Mouse (Mus musculus) C3H10T1/2 (cell line): ENCODE measurements around the gene Pcbp4. TPM values are rescaled to one million over a fixed set of nuclear protein-coding genes. Genes with fewer than 3 reads are reported as not detected.

Experiments used
- polyA plus RNA-seq, 2 experiments: library from polyadenylated mRNA; unstranded; fragments of >200 nt; fragmentation: generic; extraction: Trizol; gene quantifications; one replicate each; pipeline ENCODE4 v1.2.1; 2012; ENCODE audit warnings: missing spikeins in 2 of 2

Pcbp4 gene
- 100 to 1,000 TPM; 165 to 175 TPM for polyA plus RNA-seq

DNA sequence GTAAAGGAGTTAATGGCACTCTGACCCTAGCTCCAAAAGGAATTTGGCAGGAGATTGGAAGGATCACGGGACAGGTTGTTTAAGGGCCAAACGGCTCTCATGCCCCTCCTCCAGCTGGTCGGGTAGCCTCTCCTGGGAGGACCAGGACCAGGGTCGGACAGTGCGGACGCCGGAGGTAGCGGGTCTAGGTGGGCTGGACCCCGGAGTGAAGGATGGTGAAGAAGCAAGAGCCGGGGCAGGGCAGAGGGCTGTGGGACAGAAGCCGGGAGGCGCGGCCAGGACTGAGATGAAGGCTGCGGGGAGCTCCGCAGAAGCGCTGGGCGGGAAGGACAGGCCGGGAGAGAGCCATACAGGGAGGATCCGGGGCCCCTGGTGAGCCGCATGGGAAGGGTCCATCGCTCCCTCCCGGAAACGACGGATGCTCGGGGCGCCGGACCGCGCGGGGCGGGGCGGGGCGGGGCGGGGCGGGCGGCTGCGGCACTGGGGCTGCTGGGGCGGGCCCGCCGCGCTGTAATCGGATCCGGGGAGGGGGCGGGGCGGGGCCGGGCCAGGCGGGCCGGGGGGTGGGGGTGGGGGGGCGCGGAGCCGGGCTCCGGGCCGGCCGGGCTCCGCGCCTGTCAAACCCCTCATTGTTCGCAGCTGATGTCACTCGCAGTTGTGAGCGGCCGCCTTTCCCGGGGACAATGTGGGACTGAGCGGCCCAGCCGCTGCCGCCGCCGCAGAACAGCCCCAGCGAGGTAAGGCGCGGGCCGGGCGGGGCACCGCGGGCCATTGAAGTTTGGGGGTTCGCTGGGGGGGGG is at the start of gene Pcbp4:
TSS of gene Pcbp4 (plus strand) at position 21 of the 800 bp plus-strand sequence.

DNA sequence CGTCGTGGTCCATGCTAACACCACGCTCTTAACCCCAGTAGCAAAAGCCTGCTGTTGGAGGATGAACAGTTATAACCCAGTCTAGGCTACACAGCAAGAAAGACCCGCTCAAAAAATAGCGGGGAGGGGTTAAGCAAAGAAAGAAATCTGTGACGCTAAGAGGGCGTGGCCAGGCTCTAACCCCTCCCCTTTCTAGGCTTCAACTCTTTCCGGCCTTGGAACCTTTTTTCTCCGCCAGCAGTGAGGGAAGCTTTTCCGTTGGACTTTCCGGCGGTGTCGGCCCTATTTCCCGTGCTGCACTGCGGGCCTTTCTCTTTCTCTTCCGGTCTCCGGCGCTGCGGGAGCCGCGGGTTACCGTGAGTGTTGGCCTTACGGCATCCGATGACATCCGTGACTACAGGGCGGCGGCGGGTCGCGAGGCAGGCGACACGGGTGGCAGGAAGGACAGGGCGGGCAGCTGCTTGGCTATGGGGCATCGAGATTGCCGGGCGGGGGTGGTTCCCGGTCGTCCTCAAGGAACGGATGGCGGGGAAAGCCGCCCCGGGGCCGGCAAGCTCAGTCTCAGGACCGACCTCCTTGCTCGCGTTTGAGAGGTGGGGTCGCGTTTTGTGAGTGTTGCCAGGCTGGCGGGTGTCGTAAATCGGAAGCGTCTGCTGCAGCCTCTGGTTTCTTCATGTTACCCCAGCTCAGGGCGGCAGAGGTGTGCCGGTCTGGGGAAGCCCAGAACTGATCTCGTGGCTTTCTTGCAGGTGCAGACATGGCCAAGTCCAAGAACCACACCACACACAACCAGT is 23.7 kb upstream of the Pcbp4 start, which contains the start of gene Rpl29:
TSS of gene Rpl29 (plus strand) at position 234 of the 794 bp plus-strand sequence.

DNA sequence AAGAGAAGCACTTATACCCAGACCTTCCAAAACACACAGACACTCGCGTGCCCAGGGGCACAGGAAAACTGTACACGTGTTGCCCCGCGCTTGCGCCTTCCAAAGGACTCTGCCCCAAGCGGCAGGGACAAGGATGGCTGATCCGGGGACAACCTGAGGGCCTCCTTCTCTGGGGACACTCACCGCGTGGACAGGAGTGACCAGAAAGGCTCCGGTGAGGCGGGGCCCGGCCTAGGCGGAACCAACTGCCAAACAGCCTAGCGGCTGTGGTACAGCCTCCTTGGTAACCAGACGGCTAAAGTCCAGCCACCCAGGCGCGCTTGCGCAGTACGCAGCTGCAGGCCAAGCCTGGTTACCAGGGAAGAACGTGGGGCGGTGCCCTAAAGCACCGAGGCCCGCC is 5.7 kb upstream of the Pcbp4 start, which contains the start of the genes Abhd14b and Abhd14a:
TSS of gene Abhd14b (plus strand) at position 112 of the 400 bp plus-strand sequence.
TSS of gene Abhd14a (minus strand) at position 331 of the 400 bp plus-strand sequence.

DNA sequence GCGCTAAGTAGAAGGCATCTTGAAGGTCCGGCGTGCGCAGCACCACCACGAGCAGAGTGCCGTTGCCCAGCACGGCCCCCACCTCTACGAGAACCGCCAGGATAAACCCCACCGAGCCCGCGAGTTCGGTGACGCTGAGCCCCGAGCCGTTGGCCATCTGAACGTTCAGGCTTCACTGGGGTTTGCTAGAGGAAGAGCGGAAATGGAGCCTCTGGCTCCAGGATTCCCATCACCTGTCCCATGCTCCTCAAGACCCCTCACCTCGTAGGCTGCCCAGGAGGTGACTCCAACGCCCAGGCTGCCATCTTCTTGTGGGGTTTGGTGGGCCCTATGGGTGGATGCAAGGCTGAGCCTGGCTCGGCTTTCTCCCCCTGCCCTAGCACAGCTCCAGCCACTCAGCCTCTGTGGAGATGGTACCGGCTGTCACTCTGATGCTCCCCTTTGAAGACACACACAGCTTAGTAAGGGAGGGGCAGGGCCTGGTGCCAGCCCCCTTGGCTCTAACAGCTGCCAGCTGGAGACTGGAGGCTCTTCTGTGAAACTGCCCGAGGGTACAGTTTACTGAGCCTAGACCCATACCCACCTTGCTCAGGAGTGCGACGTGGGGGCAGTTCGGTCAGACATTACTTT is 12.6 kb downstream of the Pcbp4 start, which contains the start of gene Gpr62:
TSS of gene Gpr62 (minus strand) at position 368 of the 630 bp plus-strand sequence.

DNA sequence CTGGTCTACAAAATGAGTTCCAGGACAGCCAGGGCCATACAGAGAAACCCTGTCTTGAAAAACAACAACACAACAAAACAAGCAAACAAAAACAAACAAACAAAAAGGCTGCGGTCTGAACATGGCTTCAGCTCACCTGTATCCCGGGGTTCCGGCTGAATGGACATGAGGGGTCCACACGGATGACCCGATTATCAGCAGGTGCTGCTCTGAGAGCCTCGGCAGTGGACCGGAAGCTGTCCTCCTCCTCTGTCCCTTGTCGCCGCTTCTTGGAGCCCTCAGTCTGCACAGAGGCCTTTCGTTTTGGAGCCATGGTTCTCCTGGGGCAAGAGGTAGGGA is 22.5 kb downstream of the Pcbp4 start, which contains the start of gene Rrp9:
TSS of gene Rrp9 (plus strand) at position 301 of the 339 bp plus-strand sequence.

DNA sequence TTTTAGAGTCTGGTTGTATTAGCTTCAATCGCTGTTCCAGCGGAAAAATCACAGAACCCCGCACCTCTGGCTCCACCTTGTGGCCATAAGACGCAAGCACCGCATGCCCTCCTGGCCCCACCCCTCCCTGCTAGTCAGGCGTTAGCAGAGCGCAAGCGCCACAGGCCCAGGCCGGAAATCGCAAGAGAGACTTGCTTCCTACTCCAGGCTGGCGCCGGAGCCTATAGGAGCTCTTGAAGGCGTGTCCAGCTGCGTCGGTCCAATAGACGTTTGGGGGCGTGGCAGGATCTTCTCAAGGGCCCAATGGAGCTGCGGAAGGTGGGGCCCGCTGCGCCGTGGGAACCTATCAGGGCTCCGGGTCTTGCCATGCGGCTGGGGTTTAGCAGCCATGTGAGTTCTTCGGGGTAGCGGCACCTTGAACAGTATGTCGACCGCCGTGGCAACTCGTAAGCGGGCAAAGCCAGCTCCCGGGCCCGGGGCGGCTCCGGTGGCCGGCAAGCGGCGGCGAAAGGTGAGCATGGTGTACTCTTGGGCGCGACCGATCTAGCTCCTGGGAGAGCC is 23.9 kb downstream of the Pcbp4 start, which contains the start of gene Parp3:
TSS of gene Parp3 (minus strand) at position 26 of the 561 bp plus-strand sequence.

DNA sequence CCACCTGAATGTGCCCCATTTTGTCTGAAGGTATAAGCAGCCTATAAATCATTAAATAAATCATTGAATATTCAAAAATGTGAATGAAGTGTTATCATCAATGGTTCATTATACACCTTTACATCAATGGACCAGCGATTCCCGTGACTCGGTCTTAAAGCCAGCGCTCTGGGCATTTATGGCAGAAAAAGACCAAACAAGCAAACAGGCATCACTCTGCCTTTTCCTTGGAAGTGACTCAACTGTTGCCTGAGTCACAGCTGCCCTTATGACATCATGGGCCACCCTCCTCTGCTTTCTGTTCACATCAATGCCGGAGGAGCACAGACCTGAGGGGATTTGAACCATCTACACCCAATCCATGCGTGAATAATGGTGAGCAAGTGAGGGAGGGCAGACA is 46.6 kb downstream of the Pcbp4 start, which contains the start of gene Iqcf1:
TSS of gene Iqcf1 (plus strand) at position 301 of the 400 bp plus-strand sequence.

Other genes starting within 250 kb of the Pcbp4 start
- not detected for gene Tlr9, start 230.7 kb upstream of the Pcbp4 start, polyA plus RNA-seq
- 10 to 100 TPM; 17.3 to 67.5 TPM for gene Alas1, start 204.6 kb upstream of the Pcbp4 start, polyA plus RNA-seq
- gene Poc1a, start 172.2 kb upstream of the Pcbp4 start, polyA plus RNA-seq: 10 to 100 TPM; 16.9 to 35.1 TPM
- 10 to 100 TPM in 1 of 2 experiments, 1 to 10 TPM in 1; 2.0 to 12.1 TPM for gene Dusp7, start 84.7 kb upstream of the Pcbp4 start, polyA plus RNA-seq
- gene Rpl29, start 23.8 kb upstream of the Pcbp4 start, polyA plus RNA-seq: 100 to 1,000 TPM in 1 of 2 experiments, 10 to 100 TPM in 1; 59.4 to 106 TPM
- 10 to 100 TPM; 20.4 to 31.4 TPM for gene Acy1, start 15.0 kb upstream of the Pcbp4 start, polyA plus RNA-seq
- 10 to 100 TPM; 25.4 to 55.1 TPM for gene Abhd14b, start 5.8 kb upstream of the Pcbp4 start, polyA plus RNA-seq
- 10 to 100 TPM; 20.7 to 21.6 TPM for gene Abhd14a, start 5.6 kb upstream of the Pcbp4 start, polyA plus RNA-seq
- gene Gpr62, start 12.6 kb downstream of the Pcbp4 start, polyA plus RNA-seq: under 1 TPM; 0.07 to 0.48 TPM
- 10 to 100 TPM; 21.0 to 95.0 TPM for gene Rrp9, start 22.7 kb downstream of the Pcbp4 start, polyA plus RNA-seq
- gene Parp3, start 23.7 kb downstream of the Pcbp4 start, polyA plus RNA-seq: 10 to 100 TPM in 1 of 2 experiments, 1 to 10 TPM in 1; 9.7 to 44.0 TPM
- gene Iqcf1, start 46.7 kb downstream of the Pcbp4 start, polyA plus RNA-seq: under 1 TPM in 1 of 2 experiments, not detected in 1; 0.14 TPM
- under 1 TPM in 1 of 2 experiments, not detected in 1; 0.07 TPM for gene Iqcf5, start 61.3 kb downstream of the Pcbp4 start, polyA plus RNA-seq
- gene Iqcf3, start 108.3 kb downstream of the Pcbp4 start, polyA plus RNA-seq: not detected
- gene Iqcf4, start 117.7 kb downstream of the Pcbp4 start, polyA plus RNA-seq: not detected
- gene Iqcf6, start 173.3 kb downstream of the Pcbp4 start, polyA plus RNA-seq: not detected
- not detected for gene Grm2, start 202.8 kb downstream of the Pcbp4 start, polyA plus RNA-seq
- 100 to 1,000 TPM; 117 to 130 TPM for gene Tex264, start 232.6 kb downstream of the Pcbp4 start, polyA plus RNA-seq